Comparison of ENCODE assay signal across 8 mouse cellular contexts in genomic region chr4:63843924-63844323, GRCm38 (mm10). TPM values are rescaled to one million over a fixed set of nuclear protein-coding genes. Genes with fewer than 3 reads are reported as not detected.
A peak's percentile ranks its signal among the peaks of the same experiment; 100 is the strongest.
DNase-seq lines count a peak whose midpoint lies in the region; ATAC-seq and TF ChIP-seq lines count a peak whose summit lies in the region.

No protein-coding gene starts in this region.

- H3K9ac ChIP-seq in hindbrain, embryonic 11.5 days (ENCODE audit: low read depth, low read length): no peak overlapping the region
- H3K9ac ChIP-seq in hindbrain, embryonic 16.5 days (ENCODE audit: low read depth, low read length): no peak overlapping the region
- H3K9ac ChIP-seq in forebrain, postnatal 0 days: no peak overlapping the region

- no peaks in the 10 kb centered on the region for H3K9me3 ChIP-seq in hindbrain, embryonic 11.5 days (ENCODE audit: control insufficient read depth, low read length)
- H3K9me3 ChIP-seq in hindbrain, embryonic 16.5 days (ENCODE audit: control insufficient read depth, low read length): no peaks in the 10 kb centered on the region
- H3K9me3 ChIP-seq in forebrain, postnatal 0 days (ENCODE audit: low read length): no peaks in the 10 kb centered on the region

- ATAC-seq in hindbrain, embryonic 11.5 days (ENCODE audit: low FRiP score): no peak
- ATAC-seq in hindbrain, embryonic 16.5 days: no peak
- ATAC-seq in forebrain, postnatal 0 days: no peak
- ATAC-seq in activated CD4-positive, CD25-positive, alpha-beta regulatory T cell, adult 4 months: no peak

- H3K4me2 ChIP-seq in hindbrain, embryonic 11.5 days (replicated peaks; ENCODE audit: low read depth, low read length): no peak overlapping the region
- H3K4me2 ChIP-seq in hindbrain, embryonic 16.5 days (ENCODE audit: low read length): no peak overlapping the region
- no peak overlapping the region for H3K4me2 ChIP-seq in forebrain, postnatal 0 days (ENCODE audit: low read depth)

- H3K27ac ChIP-seq in hindbrain, embryonic 11.5 days (ENCODE audit: low read depth, low read length): no peak overlapping the region
- no peak overlapping the region for H3K27ac ChIP-seq in hindbrain, embryonic 16.5 days (ENCODE audit: low read depth, low read length)
- no peak overlapping the region for H3K27ac ChIP-seq in forebrain, postnatal 0 days (ENCODE audit: low read depth, low read length)

- peak; percentile 69 for DNase-seq in hindbrain, embryonic 11.5 days (ENCODE audit: low spot score)
- DNase-seq in urinary bladder, postnatal 36 days (ENCODE audit: low spot score in 2 of 2): peak; percentile 8 to 14
- DNase-seq in urinary bladder, adult 18-20 months (ENCODE audit: low spot score in 2 of 2): no peak
- DNase-seq in forebrain, postnatal 0 days: peak; percentile 47
- DNase-seq in lung, postnatal 14 days: peak; percentile 46
- DNase-seq in natural killer cell, adult 2 months (ENCODE audit: low spot score in 2 of 2): no peak

- no peak overlapping the region for H3K4me3 ChIP-seq in hindbrain, embryonic 11.5 days (ENCODE audit: low read depth, low read length)
- H3K4me3 ChIP-seq in hindbrain, embryonic 16.5 days (ENCODE audit: low read length): no peak overlapping the region
- H3K4me3 ChIP-seq in forebrain, postnatal 0 days (ENCODE audit: low read depth, low read length): no peak overlapping the region

- 22% methylated on average over 6 of the region's 6 CpGs for WGBS in hindbrain, embryonic 11.5 days
- WGBS in hindbrain, embryonic 16.5 days: 23% methylated on average over 6 of the region's 6 CpGs
- 22% methylated on average over 6 of the region's 6 CpGs for WGBS in forebrain, postnatal 0 days

- H3K36me3 ChIP-seq in hindbrain, embryonic 11.5 days (ENCODE audit: control insufficient read depth, insufficient read depth, low read length): no peaks in the 10 kb centered on the region
- H3K36me3 ChIP-seq in hindbrain, embryonic 16.5 days (ENCODE audit: control insufficient read depth, insufficient read depth, low read length): no peaks in the 10 kb centered on the region
- no peaks in the 10 kb centered on the region for H3K36me3 ChIP-seq in forebrain, postnatal 0 days (ENCODE audit: insufficient read depth)

- H3K4me1 ChIP-seq in hindbrain, embryonic 11.5 days (replicated peaks; ENCODE audit: control insufficient read depth, insufficient read depth, low read length): no peaks in the 10 kb centered on the region
- no peaks in the 10 kb centered on the region for H3K4me1 ChIP-seq in hindbrain, embryonic 16.5 days (ENCODE audit: control insufficient read depth, insufficient read depth, low read depth, low read length)
- H3K4me1 ChIP-seq in forebrain, postnatal 0 days (ENCODE audit: insufficient read depth): no peaks in the 10 kb centered on the region

- H3K27me3 ChIP-seq in hindbrain, embryonic 11.5 days (ENCODE audit: control insufficient read depth, insufficient read depth, low read length): no peaks in the 10 kb centered on the region
- H3K27me3 ChIP-seq in hindbrain, embryonic 16.5 days (replicated peaks; ENCODE audit: control insufficient read depth, insufficient read depth, low read length): no peaks in the 10 kb centered on the region
- no peaks in the 10 kb centered on the region for H3K27me3 ChIP-seq in forebrain, postnatal 0 days (ENCODE audit: insufficient read depth, low read length)

- peak; percentile 64 for TF ChIP-seq CTCF in forebrain, postnatal 0 days (IDR thresholded peaks at IDR 0.05; ENCODE audit: low read depth)

RNA-seq across cellular contexts. Expression of gene Tnfsf8, which starts 17.2 kb away (rescaled TPM):
- not detected in 2 replicates for polyA plus RNA-seq in hindbrain, embryonic 11.5 days (2014; fragmentation: Nextera tagmentation; extraction: Ambion mirVana)
- polyA plus RNA-seq in hindbrain, embryonic 16.5 days (2015; fragmentation: Nextera tagmentation; extraction: Ambion mirVana): 0.10 TPM in 1 of 2 replicates, not detected in the other
- total RNA-seq in forebrain, postnatal 0 days (2014; rRNA removed): 0.08 TPM in 1 of 2 replicates, not detected in the other
- 0.04 TPM in 1 of 2 replicates, not detected in the other for polyA plus RNA-seq in forebrain, postnatal 0 days (2015; fragmentation: Nextera tagmentation; extraction: Ambion mirVana)
- polyA plus RNA-seq in activated CD4-positive, CD25-positive, alpha-beta regulatory T cell, adult 4 months (2017; shearing (Covaris generic)): 10 to 100 TPM; 71.6 to 77.3 TPM

Comparison
In these comparisons a context has a peak if more than half of its experiments do, and no peak if none do; other contexts are left out.
1. DNase-seq: peak in hindbrain, embryonic 11.5 days (single experiment), urinary bladder, postnatal 36 days (2 of 2), forebrain, postnatal 0 days (single experiment) and lung, postnatal 14 days (single experiment); none in urinary bladder, adult 18-20 months (0 of 2) and natural killer cell, adult 2 months (0 of 2).
2. RNA of gene Tnfsf8, which starts 17.2 kb away (polyA plus RNA-seq): 71.6 to 77.3 TPM in activated CD4-positive, CD25-positive, alpha-beta regulatory T cell, adult 4 months; 0.10 TPM in hindbrain, embryonic 16.5 days, 0.04 TPM in forebrain, postnatal 0 days and not detected in hindbrain, embryonic 11.5 days; every median in the first group is over 10 times any median in the second.